Mouse (Mus musculus) ZHBTc4 (cell line): Measurements from ENCODE around the gene Serpinb9f.
"Not testable (repeated sequence)": the region's sequence is repeated elsewhere in the genome, so short reads cannot be mapped to it uniquely, and the experiment has no call there.

Experiments used
- DNase-seq: peaks from one replicate; pipeline ENCODE4 v3.0.0-alpha.2; 2011; ENCODE audit warnings: low read depth, low spot score

Serpinb9f gene

DNA sequence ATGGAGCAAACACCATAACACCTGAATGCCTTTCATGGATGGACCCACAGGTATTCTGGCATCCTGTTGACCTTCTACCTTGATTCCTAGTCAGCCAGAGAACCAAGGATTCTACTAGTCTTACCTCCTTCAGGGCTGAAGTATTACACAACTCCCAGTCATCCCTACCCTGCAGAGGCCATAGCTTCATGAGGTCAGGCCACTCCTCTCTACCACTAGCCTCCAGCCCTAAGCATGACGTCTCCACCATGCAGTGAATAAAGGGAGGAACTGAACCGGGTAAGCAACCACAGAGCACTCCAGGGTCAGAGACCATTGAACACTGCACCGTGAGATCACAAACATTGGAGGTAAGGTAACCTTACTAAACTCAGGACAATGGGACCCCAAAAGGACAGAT lies at the start of gene Serpinb9f:
Gene Serpinb9f, plus strand, starts transcription at position 301 of the 400 bp plus-strand sequence.
- not testable (repeated sequence) for DNase-seq

DNA sequence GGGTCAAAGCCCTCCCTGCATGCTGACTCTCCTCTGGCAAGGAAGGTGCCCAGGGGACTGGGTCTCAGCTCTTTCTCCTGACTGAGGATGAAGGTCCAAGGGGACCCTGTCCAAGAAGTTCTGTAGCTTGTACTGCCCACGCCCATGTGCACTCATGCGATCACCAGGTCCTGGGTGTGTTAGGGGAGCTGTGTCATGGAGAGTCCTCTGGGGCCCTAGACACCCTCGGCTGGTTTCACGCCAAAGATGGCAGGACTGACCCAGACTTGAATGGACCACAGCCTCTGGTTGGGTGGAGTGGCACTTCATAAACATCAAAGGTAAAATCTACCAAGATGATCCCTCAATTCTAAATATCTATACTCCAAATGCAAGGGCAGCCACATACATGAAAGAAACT lies 15.2 kb upstream of the Serpinb9f start:
- not testable (repeated sequence) for DNase-seq

DNA sequence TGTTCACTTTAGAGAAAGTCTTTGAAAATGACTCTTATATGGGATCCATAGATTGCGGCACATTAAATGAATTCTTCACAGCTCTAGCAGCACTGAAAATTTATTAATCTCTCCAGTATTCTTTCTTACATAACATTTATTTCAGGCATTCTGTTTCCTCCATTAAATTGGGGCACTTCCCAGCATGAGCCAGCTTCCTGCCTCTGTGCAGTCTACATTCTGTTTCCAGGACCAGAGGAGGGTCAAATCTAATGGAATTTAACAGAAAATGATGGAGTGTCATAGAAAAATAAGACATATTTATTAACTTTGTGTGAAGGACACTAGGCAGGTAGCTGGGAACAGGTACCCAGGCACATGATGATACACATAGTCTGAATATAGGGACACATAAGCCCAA lies 32.8 kb downstream of the Serpinb9f start:
- DNase-seq = not testable (repeated sequence)
